Mouse (Mus musculus) embryo, embryonic 9.5 days (tissue): ENCODE results near the gene Thumpd2.

Experiments used
- DNase-seq: peaks from one replicate; pipeline ENCODE4 v3.0.0-alpha.2; 2017; ENCODE audit errors: extremely low spot score

The Thumpd2 gene

DNA sequence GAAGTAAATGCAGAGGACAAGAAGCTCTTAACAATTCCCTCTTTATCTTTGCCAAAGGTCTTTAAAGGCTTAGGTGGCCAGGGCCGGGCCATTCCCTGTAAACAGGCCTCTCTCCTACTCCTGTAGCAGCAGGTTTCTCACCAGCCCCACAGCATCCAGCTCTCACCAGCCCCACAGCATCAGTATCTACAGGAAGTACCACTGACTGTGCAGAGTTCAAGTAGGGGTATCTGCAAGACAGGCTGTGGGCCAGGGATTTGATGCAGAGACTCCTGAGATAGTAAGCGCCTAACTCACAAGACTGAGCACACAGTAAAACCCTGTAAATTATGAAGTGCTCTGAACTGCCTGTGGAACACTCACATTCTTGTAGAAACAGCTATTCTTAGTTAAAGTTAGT lies 31.9 kb downstream of the Thumpd2 start:
- no peak for DNase-seq

DNA sequence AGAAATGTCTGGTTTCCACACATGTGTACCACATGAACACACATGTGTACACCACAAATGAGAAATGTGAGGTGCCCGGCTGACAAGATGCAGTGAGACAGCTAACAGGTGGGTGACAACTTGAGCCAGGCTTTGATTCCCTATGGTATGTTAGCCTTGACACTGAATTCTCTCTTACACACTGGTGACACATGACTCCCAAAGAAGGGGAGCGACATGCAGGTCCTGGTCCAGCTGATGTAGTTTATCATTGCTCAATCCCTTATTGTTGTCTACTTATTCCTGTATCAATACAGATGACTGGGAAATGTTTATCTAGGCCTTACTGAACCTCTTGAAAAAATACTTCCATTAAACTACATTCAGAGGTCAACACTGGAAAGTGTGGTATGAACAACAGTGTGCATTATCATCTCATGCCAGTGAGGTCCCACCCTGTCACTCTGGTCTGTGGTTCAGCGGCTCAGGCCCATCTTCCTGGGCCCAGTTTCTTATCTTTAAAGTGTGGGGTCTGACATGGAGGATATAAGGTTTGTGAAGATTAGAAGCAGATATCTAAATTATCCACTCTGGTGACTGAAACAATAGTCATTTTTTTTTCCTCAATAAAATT lies 32.9 kb downstream of the Thumpd2 start:
- DNase-seq = no peak

DNA sequence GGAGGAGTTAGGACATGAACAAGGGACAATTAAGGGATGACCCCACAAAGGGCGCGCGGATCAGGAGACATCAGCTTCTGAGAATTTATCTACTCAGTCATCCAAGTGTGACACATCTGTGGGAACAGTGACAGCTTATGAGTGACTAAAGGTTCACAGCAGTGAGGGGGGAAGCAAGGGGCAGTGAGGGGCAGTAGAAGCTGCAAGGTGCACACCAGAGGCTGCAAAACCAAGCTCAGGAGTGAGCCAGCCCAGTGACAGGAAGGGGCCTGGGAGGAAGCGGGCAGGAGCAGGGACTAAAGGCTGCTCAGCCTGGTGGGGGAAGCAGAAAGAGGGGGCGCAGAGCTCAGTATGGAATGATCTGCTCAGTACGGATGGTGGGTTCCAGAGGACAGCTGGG lies 37.6 kb downstream of the Thumpd2 start:
- DNase-seq = no peak

DNA sequence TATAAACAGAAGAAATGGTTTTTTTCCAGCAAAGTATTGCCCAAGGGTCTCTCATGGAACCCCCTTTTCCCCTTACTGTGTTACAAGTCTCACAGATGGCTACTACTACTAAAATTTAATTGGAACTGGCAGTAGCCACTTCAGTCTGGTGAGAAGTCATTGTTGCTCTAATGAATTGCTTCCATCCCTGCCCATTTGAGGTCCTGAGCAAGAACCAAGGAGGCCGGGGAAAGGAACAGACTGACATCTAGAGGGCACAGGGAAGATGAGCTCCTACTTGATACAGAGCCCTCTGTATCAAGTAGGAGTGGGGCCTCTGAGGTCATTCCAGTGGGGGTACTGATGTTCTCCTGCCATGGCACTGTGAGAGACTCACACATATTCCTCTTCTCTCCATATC lies 47.8 kb downstream of the Thumpd2 start:
- no peak for DNase-seq

DNA sequence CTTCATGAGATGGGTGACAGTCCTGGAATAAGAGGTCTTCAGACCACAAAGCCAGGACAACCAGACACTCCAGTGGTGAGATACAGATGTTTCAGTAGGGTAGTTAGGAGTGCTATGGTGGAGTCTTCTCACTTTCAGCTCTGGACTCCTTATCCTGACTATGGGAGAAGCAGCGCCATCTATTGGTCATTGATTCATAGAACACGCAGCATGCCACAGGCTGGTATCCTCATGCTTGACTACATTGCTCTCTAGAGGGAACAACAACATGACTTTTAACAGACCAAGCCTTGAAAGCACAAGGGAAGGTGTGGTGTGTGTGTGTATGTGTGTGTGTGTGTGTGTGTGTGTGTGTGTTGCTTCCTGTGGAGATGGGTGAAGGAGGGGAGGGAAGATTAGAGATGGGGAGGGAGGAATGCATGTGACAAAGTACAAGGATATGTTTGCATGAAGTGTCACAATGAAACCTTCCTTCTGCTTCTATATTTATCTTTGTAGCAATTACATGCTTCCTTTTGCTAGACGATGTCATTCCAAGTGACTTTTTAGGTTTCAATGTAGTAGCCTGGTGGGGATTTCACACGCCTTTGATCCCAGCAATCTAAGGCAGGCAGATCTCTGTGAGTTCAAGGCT lies 49.0 kb downstream of the Thumpd2 start:
- peak; percentile 67 for DNase-seq

DNA sequence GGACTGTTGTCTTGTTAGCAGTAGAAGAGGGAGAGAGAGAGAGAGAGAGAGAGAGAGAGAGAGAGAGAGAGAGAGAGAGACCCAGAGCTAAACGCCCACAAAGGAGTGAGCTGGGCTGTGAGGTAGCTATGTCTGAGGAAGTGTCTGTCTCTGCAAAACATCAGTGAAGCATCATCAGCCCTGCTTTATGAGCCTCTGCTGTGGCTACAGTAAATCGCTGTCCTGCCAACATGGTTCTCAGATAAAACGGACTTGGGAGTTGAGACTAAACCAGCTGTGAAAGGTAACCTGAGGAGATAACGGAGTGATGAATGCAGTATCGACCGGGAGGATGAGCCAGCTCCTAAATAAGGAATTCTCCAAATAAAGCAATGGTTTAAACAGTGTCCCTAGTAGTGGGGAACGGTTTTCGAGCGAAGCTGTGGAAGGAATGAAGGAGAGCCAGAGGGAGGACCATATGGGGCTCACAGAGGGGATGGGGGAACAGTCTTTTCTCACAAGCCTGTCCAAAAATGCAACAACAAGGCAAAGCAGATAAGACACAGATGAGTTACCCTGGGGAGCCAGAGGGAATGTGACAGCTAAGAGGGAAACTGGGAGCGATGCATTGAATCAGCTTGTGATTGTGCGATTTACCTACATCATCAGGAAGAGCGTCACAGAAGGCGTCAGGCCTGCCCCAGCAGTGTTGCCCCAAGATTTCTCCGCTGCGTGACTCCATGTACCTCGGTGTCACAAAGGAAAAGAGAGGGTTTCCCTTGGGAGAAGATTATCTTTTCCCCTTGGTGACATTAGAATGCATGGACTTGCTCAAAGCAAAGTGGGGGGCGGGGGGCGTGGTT lies 53.8 kb downstream of the Thumpd2 start:
- DNase-seq = no peak

DNA sequence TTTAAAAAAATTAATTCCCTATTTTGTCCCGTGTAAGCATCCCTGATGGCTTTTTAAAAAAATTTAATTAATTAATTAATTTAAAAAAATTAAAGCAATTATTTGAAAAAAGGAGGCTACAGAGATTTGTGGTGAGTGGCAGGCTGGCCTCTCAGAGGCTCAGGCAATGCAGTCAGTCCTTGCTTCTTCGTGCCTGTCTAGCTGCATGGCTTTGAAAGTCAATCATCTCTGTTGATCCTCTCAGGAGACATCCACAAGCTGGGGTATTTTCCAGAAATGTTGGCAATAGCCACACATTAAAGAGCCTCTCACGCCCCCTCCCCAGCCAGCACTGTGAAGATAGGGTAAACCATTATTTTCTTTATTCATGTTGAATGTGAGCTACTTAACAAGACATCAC lies 54.7 kb downstream of the Thumpd2 start:
- DNase-seq = no peak

DNA sequence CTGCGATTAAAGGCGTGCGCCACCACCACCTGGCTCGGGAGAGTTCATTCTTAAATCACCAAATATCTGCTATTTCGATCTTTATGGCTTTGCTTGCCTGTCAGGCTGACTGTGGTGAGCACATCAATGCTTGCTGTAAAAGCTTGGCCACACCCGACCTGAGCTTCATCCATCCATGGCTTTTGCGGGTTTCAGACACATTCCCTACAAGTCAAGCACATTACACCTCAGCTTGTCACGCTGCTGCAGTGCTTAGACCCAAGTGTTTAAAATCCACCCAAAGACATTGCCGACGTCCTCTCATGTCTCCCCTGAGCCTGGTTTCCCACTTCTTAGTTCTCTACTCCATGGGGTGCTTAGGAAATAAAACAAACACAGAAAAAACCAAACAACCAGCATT lies 55.8 kb downstream of the Thumpd2 start:
- DNase-seq = no peak

DNA sequence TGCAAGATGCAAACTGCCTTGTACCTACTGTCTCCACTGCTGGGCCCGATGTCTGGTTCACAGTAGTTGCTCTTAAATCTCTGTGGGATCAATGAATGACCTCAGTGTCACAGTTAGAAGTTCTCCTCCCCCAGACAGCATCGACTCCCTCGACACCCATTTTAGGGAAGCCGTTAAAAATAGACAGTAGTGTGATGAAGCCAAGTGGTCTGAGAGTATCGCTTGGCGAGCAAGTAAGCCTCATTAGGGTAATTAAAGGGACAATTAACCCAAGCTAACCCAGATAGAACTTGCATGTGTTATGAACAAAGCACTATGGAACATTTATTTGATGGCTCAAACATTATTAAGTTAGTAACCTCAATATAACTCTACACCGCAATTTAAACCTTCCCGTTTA lies 59.6 kb downstream of the Thumpd2 start:
- DNase-seq = no peak

DNA sequence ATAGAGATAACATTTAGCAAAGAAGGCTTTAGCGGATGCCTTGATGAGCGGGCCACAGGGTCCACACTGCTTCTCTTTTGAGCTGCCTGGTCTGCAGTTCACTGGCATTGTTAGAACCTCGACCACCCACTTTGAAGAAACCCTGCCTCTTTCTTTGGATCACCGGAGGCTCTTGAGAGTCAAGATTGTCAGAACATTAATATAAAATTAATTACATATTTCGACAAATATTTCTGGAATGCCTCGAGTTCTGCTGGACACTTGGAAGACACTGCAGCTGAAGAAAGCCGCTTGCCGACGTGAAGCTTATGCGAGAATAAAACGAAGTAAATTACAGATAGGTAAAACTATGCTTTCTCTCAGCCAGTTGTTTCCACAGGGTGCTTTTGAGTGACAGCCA lies 60.4 kb downstream of the Thumpd2 start:
- no peak for DNase-seq

DNA sequence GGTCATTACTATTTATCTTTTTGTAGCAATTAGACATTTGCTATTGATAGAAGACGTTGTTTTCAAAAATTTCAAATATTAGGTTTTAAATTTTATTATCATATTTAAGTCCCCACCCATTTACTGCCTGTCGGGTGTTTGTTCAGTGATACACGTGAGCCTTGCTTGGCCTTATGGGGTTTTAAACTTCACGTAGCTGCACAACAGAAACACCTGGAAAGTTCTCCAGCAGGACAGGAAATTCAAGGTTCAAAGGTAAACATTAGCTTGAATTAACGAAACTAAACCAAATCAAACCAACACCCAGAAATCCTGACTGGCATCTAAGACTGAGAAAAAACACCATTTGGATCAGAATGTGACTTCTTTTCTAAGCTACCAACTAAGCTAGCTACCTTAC lies 62.8 kb downstream of the Thumpd2 start:
- no peak for DNase-seq

DNA sequence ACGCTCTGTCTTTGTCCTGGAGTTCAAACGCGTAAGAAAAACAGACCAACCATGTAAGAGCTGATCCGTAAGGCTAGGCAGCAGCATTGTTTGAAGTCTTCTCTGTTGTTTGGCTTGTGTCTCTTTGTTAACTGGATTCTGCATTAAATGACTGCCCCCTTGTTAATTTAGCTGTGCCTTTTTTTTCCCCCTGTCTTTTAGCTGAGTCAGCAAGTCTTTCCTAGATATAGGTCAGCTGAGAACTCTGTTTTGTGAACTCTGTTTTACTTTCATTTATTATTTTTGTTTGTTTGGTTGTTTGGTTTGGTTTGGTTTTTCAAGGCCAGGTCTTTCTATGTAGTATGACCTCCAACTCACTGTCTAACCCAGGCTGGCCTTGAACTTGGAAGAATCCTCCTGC lies 63.2 kb downstream of the Thumpd2 start:
- no peak for DNase-seq

DNA sequence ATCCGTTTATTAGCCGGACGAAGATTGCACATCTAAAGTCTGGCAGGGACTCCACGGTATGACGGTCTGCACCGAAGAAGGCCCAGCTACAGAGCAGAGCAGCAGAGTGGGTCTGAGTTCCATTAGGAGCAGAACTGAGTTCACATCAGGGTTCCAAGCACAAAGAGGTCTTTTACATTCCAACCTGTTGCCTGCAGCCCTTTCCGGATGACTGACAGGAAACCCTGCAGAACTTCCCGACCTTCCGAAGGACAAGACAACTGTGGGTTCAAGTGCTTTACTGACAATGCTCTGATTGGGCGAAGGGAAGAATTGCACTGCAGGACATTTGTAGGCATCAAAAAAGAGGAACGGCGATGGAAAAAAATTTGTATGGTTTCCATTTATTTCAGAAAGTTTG lies 63.9 kb downstream of the Thumpd2 start:
- DNase-seq = no peak

DNA sequence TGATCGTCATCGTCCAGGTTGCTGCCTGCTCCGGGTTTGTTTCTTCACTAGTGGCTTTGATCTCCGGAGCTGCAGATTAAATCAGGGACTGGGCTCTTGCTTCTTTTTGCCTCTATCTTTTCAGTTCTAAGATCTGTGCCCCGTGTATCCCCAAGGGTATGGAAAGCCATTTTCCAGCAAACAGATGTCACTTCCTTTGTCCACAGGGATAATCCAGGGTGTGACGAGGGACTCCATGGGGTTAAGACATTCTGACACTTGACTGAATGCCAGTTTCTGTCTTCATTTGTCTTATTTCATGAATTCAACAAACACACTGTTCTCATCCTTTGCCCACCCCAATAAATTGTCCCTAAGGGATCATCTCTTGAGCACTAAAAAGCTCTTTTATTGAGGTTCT lies 65.9 kb downstream of the Thumpd2 start:
- DNase-seq = no peak

DNA sequence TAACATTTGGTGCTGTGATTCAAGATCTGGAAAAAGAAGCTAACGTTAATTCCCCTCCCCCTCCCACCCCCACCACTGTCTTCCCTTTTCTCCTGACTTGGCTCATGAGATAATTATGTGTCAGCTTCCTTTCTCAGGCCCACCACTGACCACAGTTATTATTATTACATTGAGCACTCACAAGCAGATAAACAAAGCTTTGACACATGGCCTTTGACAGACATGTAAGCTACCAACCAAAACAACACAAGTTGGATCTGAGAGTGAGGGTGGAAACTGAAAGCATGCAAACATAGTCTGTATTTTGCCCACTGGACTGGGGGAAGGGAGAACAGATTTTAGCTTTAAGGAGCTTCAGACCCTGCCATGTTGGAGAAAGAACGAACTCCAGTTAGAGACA lies 67.7 kb downstream of the Thumpd2 start:
- DNase-seq = no peak

DNA sequence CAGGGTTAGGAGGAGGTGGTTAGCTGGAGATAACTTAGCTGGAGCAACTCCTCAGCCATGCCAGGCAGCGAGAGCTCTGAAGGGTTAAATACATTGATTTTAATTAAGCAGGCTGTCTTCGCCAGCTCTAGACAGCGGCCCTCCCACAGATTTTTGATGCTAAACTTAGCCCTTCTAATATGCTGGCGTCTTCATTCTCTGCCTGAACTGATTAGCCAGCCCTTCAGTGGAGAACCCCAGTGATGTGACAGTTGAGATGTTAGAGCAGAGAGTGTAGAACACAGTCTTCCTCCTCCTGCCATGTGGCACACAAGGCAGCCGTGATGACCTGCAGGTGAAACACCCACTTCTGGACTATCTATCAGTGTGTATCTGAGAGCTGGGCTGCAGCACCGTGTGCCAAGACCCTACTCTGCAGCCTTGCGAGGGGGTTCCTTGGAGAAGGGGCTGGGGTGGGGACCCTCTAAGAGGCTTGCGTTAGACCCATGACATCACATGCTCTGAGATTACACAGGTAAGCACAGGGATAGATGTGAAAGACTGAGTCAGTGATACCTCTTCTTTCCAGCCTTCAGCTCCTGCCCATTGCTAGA lies 73.3 kb downstream of the Thumpd2 start:
- DNase-seq = no peak

DNA sequence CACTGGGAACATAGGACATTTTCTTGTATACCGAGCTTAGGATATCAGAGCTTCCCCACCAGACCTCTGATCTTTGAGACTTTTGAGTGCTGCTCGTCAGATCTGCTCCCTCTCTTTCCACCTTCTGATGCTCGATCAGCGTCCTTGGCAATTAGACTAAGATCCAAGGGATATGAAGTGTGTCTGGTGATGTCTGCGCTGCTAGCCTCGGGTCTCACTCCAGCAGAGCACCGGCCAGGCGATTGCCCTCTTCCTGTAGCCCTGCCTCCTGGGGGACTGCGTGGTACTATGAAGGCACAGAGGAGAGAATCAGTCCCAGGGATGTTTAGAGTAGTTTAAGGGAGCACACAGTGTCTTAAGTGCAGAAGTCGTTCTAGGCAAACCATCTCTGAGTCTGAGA lies 81.9 kb downstream of the Thumpd2 start:
- DNase-seq = no peak

DNA sequence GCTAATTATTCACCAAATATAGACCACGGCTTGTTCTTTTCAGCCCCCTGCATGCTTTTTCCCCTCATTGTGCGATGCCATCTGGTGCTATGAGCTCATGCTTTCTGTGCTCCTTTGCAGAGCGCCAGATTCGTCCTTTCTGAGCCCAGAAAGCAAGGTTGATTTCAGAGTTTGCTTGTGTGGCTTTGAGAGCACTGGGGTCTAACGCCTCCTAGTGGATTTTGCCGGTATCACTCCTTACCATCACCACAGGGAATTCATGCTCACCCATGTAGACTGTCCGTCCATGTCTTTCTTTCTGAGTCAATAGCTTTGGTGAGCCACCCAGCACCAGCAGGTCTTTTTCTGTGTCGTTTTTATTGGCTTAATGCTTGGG lies 82.5 kb downstream of the Thumpd2 start:
- peak; percentile 75 for DNase-seq

DNA sequence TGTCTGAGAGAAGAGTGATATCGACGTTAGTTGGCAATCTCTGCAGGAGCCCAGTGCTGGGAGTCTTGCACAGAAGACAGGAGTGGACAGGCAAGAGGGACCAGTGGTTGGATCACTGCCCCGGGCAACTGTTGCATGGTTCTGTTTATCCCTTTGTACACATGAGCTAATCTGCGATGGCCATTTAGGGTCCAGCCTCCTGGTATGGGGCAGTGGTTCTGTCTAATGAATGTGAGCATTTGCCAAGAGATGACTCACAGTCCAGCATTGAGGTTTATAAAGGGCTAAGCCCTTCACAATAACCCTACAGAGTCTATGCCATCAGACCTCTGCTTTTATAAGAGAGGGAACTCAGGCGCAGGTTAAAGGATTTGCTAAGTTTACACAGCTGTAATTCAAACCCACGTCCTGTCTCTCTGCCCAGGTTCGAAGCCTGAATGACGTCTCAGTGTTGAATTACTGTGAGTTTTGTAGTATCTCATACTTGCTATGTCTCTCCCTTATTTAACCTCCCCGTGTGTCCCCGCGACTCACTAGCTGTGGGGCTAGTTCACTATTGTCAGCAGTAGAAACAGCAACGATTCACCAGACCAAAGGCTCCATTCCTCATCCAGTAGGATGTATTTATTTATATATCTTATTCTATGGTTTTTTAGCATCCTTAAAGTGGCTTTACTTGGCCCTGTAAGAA lies 83.0 kb downstream of the Thumpd2 start:
- no peak for DNase-seq

DNA sequence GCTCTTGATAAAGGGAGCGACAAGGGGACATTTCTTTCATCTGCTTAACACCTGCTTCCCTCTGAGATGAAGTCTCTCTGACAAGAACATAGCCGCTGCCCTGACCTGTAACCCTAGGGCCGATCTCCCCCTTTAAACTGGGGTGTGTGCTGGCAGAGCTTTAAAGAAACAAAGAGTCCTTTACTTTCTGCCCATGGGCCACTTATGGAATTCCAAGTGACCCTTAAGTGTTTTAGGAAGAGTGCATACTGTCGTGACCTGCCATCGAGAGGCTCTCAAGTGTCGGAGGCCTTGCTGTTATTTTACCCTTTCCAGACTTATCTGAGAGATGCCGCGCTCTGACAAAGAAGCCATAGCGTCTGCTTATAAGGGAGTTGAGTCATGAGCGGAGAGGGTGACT lies 84.8 kb downstream of the Thumpd2 start:
- DNase-seq = no peak

DNA sequence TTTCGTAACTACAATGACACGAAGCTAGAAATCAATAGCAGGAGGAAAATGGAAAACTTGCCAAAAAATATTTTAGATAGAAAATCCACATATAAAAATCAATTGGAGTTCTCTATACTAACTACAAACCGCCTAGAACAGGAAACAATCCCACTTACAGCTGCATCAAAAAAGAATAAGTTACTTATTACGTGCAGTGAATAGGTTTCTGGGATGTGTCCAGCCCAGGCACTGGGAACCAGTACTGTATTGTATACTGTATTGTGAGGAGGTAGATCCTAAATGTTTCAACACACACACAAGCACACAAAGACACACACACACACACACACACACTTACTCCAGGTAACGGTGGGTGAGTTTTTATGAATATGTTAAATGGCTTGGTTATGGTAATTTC lies 87.6 kb downstream of the Thumpd2 start:
- DNase-seq = no peak
